22 mouse cellular contexts compared by ENCODE assay signal in the genomic region with DNA sequence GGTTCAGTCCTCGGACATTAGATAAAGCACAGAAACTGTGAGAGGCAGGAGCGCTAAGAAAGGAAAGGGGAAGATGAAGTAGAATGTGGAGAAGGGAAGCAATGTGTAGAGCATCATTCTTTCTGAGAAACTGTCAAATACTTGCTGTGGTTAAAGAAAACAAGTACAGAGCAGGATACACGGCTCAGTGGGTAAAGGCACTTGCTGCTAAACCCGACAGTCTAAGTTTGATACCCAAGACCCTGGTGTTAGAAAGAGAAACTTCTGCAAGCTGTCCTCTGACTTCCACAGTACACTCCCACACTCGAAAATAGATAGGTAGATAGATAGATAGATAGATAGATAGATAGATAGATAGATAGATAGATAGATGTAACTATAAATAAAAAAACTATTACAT. TPM values are rescaled to one million over a fixed set of nuclear protein-coding genes. Genes with fewer than 3 reads are reported as not detected.
DNase-seq lines count a peak whose midpoint lies in the region; ATAC-seq and TF ChIP-seq lines count a peak whose summit lies in the region.
"Had no signal": no experiment of that assay in that cellular context is flagged by ENCODE, and none has a peak within 500 bp of the region (broad histone marks: within the 10 kb centered on the region; RNA-seq: fewer than 3 reads in every experiment).

No protein-coding gene starts in this region.

- no peak overlapping the region for H3K4me3 ChIP-seq in spleen, adult 2 months (ENCODE audit: extremely low read depth, insufficient read depth, insufficient read length)
- H3K4me3 ChIP-seq in bone marrow, adult 2 months (replicated peaks; ENCODE audit: control insufficient read depth, low read depth, low read length) = no peak overlapping the region
- H3K4me3 ChIP-seq in liver, embryonic 12.5 days = no peak overlapping the region
- H3K4me3 ChIP-seq: embryonic facial prominence, embryonic 12.5 days; forebrain, embryonic 15.5 days; heart, embryonic 15.5 days; hindbrain, embryonic 10.5 days had no signal

- 11% methylated on average over 5 of the region's 5 CpGs for WGBS in spleen, adult 2 months
- WGBS in bone marrow, adult 2 months = 8% methylated on average over 5 of the region's 5 CpGs
- 19% methylated on average over 5 of the region's 5 CpGs for WGBS in liver, embryonic 12.5 days (ENCODE audit: insufficient replicate concordance)

- no peak for TF ChIP-seq POLR2A in spleen, adult 2 months (IDR thresholded peaks at IDR 0.05; ENCODE audit: low read depth, low read length)
- TF ChIP-seq POLR2A in bone marrow, adult 2 months (IDR thresholded peaks at IDR 0.05; ENCODE audit: borderline replicate concordance, control insufficient read depth, low read depth, low read length) = no peak

- DNase-seq in spleen, adult 2 months (ENCODE audit: low read depth in 1 of 2, low spot score in 2 of 2) = peak; percentile 42 to 52
- no peak for DNase-seq in spleen, postnatal 4 days (ENCODE audit: low spot score in 2 of 2)
- no peak for DNase-seq in layer of hippocampus, adult 11-12 months (ENCODE audit: low spot score)
- no peak for DNase-seq in heart, adult 8-10 months (ENCODE audit: low spot score)
- DNase-seq: adrenal gland, postnatal 10 days; cerebellum, adult 11-12 months; cerebellum, adult 9-10 months; cerebellum, postnatal 36 days; embryo, embryonic 11 days; gastrocnemius, postnatal 36 days; heart, adult 18-20 months; heart, postnatal 14 days had no signal

- peak overlapping the region; percentile 85 for H3K27ac ChIP-seq in spleen, adult 2 months (ENCODE audit: insufficient read depth, low read length)
- H3K27ac ChIP-seq in bone marrow, adult 2 months (ENCODE audit: control insufficient read depth, insufficient read depth, low read depth, low read length, poor library complexity) = peak overlapping the region; percentile 56; the same call in 1 of the 2 replicates
- H3K27ac ChIP-seq in liver, embryonic 12.5 days = no peak overlapping the region
- H3K27ac ChIP-seq: embryonic facial prominence, embryonic 12.5 days; forebrain, embryonic 15.5 days; heart, embryonic 15.5 days; hindbrain, embryonic 10.5 days; hindbrain, embryonic 14.5 days had no signal

- H3K4me2 ChIP-seq in liver, embryonic 12.5 days = no peak overlapping the region
- H3K4me2 ChIP-seq: embryonic facial prominence, embryonic 12.5 days; forebrain, embryonic 15.5 days; heart, embryonic 11.5 days; heart, embryonic 15.5 days; hindbrain, embryonic 14.5 days had no signal

- TF ChIP-seq CTCF in spleen, adult 2 months (IDR thresholded peaks at IDR 0.05; ENCODE audit: extremely low read depth, insufficient read depth, insufficient read length, insufficient replicate concordance) = no peak
- no peak for TF ChIP-seq CTCF in bone marrow, adult 2 months (IDR thresholded peaks at IDR 0.05; ENCODE audit: control insufficient read depth, insufficient read depth, low read length)

- H3K4me1 ChIP-seq in spleen, adult 2 months (ENCODE audit: control insufficient read depth, insufficient read depth, insufficient read length) = peaks cover 18% of the 10 kb centered on the region
- H3K4me1 ChIP-seq in bone marrow, adult 2 months (ENCODE audit: control insufficient read depth, insufficient read depth, low read length) = peaks cover 16% of the 10 kb centered on the region
- H3K4me1 ChIP-seq in liver, embryonic 12.5 days = 0 out of 2 replicates have a peak, but pooled peaks cover 3% of the 10 kb centered on the region
- H3K4me1 ChIP-seq: embryonic facial prominence, embryonic 12.5 days; forebrain, embryonic 15.5 days; hindbrain, embryonic 10.5 days had no signal

- no peaks in the 10 kb centered on the region for H3K9me3 ChIP-seq in liver, embryonic 12.5 days (replicated peaks)
- H3K9me3 ChIP-seq: embryonic facial prominence, embryonic 12.5 days; forebrain, embryonic 15.5 days; heart, embryonic 15.5 days; hindbrain, embryonic 10.5 days had no signal

- no peak overlapping the region for H3K9ac ChIP-seq in liver, embryonic 12.5 days
- H3K9ac ChIP-seq: embryonic facial prominence, embryonic 12.5 days; forebrain, embryonic 15.5 days; heart, embryonic 15.5 days; hindbrain, embryonic 14.5 days had no signal

- peak; percentile 76 for ATAC-seq in neutrophil, adult 5-6 weeks (ENCODE audit: extremely low read depth, insufficient number of reproducible peaks, low FRiP score, poor library complexity, severe bottlenecking)
- ATAC-seq in liver, embryonic 12.5 days = no peak
- ATAC-seq: forebrain, embryonic 15.5 days had no signal

- H3K36me3 ChIP-seq in spleen, adult 2 months (ENCODE audit: control insufficient read depth, insufficient read depth, low read length) = no peaks in the 10 kb centered on the region
- H3K36me3 ChIP-seq in liver, embryonic 12.5 days = no peaks in the 10 kb centered on the region
- H3K36me3 ChIP-seq: embryonic facial prominence, embryonic 12.5 days; forebrain, embryonic 15.5 days; heart, embryonic 15.5 days; hindbrain, embryonic 10.5 days had no signal

- no peaks in the 10 kb centered on the region for H3K27me3 ChIP-seq in spleen, adult 2 months (ENCODE audit: control insufficient read depth, insufficient read depth, low read length)
- H3K27me3 ChIP-seq in liver, embryonic 12.5 days (replicated peaks) = peaks cover 6% of the 10 kb centered on the region
- H3K27me3 ChIP-seq: embryonic facial prominence, embryonic 12.5 days; forebrain, embryonic 15.5 days; heart, embryonic 15.5 days had no signal

RNA-seq across cellular contexts. Expression of a gene that starts 8.4 kb away (rescaled TPM):
- 64.4 and 64.6 TPM in 2 replicates for polyA plus RNA-seq in spleen, adult 2 months (2012; rRNA removed)
- 21.1 and 70.1 TPM in 2 replicates for polyA plus RNA-seq in bone marrow, adult 2 months (2011; ENCODE audit: insufficient read depth, insufficient read length, low replicate concordance, missing spikeins)
- total RNA-seq in neutrophil, adult 5-6 weeks (2017) = 276 and 296 TPM in 2 replicates
- polyA plus RNA-seq in liver, embryonic 12.5 days (2016; fragmentation: Nextera tagmentation; extraction: Ambion mirVana) = 1.7 and 2.0 TPM in 2 replicates
- 10 to 100 TPM; 48.8 to 54.9 (median 52.8) TPM for total RNA-seq in heart, adult 8-10 months (2022)
- total RNA-seq: MEL had no signal

Comparison
In these comparisons a context has a peak if more than half of its experiments do, and no peak if none do; other contexts are left out.
1. DNase-seq: peak in spleen, adult 2 months (2 of 2); none in spleen, postnatal 4 days (0 of 2), layer of hippocampus, adult 11-12 months (single experiment) and heart, adult 8-10 months (single experiment).